Mouse (Mus musculus) large intestine, adult 2 months (tissue): ENCODE results near the gene Spata13. TPM values are rescaled to one million over a fixed set of nuclear protein-coding genes. Genes with fewer than 3 reads are reported as not detected.

Experiments
- DNase-seq: peaks from one replicate; pipeline ENCODE4 v3.0.0-alpha.2; 2012; ENCODE audit warnings: low read depth, low spot score
- WGBS: fragments of 180-500 bp; shearing (Covaris S2); methylation state at CpG from one replicate; pipeline ENCODE4 v1.1.7; 2018; 5-methylcytosine and 5-hydroxymethylcytosine counted together
- polyA plus RNA-seq: library from polyadenylated mRNA; depleted of rRNA; stranded (reverse); fragments of >200 nt; gene quantifications from 2 replicates; pipeline ENCODE4 v1.2.3, GENCODE M21; 2012

Spata13 gene
- polyA plus RNA-seq, 1 experiment: 10.6 TPM

DNA sequence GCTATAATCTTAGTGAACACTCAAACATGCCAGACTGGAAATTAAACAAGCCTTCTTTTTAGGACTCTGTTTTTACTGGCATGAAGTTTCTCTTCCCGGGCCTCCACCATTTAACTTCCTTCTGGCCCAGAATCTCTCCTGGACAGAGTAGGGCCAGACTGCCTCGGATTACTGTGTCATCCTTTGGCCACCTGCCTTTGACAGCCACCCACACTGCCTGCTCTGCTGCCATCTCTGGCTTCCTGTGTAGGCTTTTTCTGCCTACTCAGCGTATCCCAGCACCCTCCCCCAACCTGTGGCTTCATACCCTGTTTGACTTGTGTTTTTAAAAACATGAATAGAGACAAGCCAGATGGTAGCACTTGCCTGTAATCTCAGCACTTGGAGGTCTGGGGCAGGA lies 71.2 kb downstream of the Spata13 start:
- no peak for DNase-seq
- WGBS: 17% methylated on average over 3 of the region's 3 CpGs

DNA sequence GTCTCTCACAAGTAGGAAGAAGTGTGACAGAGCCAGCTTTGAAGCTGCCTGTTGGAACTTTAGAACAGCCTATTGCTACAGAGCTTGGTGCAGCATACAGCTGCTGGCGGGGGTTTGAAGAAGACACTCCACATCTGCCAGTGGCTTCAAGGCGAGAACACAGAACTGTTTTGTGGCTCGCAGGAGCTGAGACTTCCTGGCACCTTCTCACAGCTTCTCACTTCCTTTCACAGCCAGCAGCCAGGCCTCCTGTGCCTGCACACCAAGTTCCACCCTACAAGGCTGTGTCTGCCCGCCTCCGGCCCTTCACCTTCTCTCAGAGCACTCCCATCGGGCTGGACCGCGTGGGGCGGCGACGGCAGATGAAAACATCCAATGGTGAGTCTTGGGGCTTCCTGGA lies 75.4 kb downstream of the Spata13 start:
- no peak for DNase-seq
- 74% methylated on average over 11 of the region's 11 CpGs for WGBS

DNA sequence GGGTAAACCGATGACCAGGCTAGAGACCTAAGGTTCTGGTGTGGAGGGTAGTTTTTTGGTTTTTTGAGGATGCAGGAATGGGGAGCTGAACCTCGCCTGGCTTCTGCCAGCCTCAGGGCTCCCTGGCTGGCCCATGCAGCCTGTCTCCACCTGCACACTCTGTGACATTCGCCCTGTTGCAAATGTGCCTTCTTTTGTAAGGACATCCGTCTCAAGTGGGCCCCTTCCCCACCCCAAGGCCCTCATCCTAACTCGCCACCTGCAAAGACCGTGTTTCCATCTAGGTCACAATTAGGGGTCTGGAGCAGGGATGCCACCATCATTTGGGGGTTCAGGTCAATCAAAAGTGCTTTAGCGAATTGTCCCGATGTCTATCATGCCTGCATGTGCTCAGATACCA lies 75.9 kb downstream of the Spata13 start:
- 90% methylated on average over 8 of the region's 8 CpGs for WGBS
- no peak for DNase-seq

DNA sequence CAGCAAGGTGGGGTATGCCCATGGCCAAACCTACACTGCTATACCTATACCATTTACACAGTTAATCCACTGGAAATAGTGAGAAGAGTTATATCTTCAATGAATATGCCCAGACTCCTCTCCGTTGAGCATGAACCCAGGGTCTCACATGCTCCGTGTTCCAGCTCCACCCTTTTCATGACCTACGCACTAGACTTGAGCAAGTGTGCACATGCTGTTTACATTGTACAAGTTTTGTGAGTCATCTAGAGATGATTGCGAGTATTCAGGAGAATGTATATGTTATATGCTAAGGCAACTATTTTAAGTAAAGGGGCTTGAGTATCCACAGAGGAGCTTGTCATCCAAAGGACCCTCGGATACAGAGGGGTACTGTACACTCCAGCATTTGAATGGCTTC lies 77.4 kb downstream of the Spata13 start:
- DNase-seq: no peak
- 78% methylated on average over 5 of the region's 5 CpGs for WGBS

DNA sequence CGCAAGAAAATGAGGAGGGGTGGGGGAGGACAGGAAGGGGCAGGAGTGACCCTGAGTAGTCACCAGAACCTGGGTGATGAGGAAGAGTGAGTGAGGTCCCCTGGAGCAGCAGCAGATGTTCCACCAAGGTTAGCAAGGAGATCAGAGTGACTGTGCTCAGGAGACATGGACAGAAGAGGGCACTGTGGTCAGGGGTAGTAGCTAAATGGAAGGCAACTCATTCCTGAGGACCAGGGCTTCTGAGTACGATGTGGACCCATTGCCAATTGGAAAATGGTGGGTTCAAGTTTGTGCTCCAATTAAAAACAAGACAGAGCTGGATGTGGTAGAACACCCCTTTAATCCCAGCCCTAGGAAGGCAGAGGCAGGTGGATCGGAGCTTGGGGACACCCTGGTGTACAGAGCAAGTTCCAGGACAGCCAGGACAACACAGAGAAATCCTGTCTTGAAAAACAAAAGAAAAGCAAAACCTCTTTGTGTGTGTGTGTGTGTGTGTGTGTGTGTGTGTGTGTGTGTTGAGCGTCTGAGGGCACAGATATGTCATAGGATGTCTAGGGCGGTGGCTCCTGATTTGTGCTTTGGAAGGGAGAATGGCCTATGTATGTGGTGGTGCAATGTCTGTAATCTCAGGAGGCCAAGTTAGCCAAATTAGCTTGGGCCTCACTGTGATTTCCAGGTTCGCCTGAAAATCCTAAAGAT lies 77.9 kb downstream of the Spata13 start:
- WGBS: 89% methylated on average over 6 of the region's 6 CpGs
- no peak for DNase-seq

DNA sequence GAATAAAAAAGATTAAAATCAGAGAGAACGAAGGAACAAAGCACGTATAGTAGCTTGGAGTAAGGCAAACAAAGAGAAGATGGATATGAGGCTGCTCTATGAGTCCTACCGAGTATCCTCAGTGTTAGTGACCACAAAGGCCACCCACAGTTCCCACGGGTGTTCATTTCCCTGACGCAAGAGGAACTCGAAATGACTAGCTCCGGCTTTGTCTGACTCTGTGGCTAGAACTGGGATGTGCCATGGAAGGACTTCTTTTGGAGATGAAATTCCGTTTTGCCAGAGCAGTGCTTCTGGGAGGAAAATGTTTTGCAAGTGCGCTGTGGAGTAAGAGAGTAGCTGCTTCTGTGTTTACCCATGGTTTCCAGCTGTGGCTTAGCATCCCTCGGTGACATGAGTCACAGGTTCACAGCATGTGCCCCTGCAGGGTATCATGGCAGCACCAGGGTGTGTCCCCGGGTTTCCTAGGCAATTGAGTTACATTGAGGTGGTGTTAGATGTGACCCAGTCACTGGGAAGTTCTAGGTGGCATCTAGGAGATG lies 78.6 kb downstream of the Spata13 start:
- DNase-seq: no peak

DNA sequence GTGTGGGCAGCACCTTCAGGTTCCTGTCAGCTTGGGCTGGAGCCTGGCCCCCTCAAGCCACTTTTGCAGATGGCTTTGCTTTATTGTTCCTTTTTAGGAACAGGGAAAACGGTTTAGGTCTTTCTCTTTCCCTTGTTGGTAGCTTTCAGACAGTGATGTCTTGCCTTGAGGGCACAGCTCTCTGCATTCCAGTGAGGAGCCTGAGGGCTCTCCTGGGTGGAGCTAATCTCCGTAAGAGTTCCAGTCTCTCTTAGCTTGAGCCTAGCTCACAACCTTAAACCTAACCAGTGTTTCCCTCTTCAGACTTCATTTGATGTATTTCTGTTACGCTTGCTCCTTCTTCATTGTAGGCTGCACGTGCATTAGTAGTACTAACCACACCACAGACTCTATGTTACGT lies 81.9 kb downstream of the Spata13 start:
- DNase-seq: no peak
- WGBS: 89% methylated on average over 5 of the region's 5 CpGs

More for the DNA sequence above, 78.6 kb downstream of the Spata13 start:
- WGBS: 85% methylated on average over 11 of the region's 11 CpGs

DNA sequence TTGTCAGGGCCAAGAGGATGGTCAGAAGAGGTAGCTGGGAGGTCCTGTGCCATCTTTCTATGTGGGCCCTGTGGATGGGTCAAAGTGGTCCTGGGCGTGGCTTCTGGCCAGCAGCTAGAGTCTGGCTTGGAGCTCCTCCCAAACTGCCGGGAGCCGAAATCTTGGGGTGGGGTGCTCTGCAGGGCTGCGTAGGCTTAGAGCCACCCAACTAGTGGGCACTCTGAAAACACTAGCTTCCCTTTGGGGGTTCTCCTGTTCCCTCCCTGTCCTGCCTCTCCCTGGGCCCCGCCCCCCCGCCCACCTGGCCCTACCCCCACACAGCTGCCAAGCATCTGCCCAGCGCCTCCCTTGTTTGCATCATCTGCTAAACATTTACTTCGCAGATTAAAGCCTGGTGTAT lies 87.5 kb downstream of the Spata13 start:
- DNase-seq: no peak
- 21% methylated on average over 8 of the region's 8 CpGs for WGBS

DNA sequence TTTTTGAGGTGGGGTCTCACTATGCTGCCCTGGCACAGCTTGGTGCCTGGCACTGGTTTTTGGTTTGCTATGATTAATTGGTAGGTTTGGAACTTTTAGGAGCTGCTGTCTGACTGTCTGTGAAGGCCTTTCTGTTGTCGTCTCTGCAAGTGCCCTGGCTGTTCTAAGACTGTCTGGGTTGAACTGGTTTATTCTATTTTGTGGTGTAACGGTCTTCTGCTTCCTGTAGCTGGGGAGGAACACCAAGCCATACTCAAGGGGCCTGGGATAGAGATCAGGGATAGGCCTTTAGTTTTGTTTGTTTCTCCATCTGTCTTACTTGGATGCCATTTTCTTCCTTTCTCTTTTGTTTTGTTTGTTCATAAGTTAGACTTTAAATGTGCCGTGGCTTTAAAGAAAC lies 88.1 kb downstream of the Spata13 start:
- 36% methylated on average over 3 of the region's 3 CpGs for WGBS
- DNase-seq: no peak

DNA sequence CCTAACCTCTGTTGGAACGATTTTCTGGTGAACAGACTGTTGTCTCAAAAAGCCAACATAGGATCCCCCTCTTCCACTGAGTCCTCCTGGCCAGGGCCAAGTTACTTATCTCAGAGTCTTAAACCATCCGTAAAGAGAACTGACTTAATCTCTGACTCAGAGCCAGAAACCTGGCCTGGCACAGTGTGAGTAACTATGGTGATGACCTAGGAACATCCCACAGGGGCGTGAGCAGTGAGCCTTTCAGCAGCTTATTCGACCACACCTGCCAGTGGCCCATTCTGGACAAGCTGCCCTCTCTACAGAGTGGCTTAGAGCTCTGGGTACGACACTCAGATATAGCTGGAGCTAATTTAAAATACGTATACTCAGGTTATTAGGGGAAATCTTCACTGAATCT lies 92.3 kb downstream of the Spata13 start:
- WGBS: 41% methylated on average over 6 of the region's 6 CpGs
- DNase-seq: no peak

DNA sequence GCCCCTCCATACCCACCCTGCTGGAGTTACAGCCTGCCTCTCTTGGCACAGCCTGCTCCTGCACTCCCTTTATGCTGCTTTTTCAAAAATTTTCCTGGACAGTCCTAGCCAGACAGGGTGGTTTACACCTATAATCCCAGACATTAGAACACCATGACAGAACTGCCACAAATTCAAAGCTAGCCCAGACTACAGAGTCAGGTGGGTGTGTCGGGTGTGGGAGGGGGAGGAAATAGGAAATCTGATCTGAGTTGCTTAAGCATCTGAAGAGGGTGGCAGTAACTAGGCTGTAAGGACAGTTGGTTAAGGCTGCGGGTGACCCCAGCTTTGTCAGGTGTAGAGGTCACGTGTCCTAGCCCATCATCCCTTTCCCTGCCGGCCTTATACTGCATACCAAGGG lies 93.3 kb downstream of the Spata13 start:
- 59% methylated on average over 4 of the region's 4 CpGs for WGBS
- no peak for DNase-seq

DNA sequence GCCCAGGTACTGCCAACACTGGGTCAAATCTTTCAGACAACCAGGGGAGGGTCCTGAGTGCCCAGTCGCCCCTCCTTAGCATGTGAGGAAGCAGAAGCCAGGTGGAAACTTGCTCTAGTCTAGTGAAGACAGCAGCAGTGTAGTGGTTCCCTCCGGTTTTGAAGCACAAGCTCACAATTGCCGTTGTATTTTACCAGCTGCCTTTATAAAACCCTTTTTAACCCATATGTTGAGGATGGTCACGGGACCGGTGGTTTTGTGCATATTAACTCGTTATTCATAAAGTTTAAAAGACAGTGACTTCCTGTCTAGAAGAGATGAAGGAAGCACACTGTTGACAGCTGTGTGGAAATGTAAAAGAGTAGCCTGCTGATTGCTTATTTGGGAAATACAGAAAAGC lies 98.3 kb downstream of the Spata13 start:
- WGBS: 59% methylated on average over 6 of the region's 6 CpGs
- DNase-seq: no peak

DNA sequence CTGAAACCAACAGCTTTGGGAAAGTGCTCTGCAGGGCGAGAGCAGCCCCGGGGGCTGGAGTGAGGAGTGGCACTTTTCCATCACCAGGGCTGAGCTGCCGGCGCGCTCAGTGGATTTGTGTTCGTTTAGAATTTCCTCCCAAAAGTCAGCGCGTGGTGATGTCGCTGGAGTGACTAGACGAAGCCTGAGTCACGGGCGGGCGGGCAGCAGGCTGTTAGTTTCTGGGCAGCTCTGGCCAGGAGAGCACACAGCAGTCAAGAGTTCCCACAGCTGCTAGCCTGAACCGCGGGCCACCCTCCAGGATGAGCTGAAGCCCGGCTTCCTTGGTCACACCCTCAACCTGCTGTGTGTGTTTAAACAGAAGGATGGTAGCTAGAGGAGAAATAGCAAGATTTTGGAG lies 99.0 kb downstream of the Spata13 start:
- DNase-seq: no peak
- whole genome bisulfite sequencing: 48% methylated on average over 16 of the region's 16 CpGs

DNA sequence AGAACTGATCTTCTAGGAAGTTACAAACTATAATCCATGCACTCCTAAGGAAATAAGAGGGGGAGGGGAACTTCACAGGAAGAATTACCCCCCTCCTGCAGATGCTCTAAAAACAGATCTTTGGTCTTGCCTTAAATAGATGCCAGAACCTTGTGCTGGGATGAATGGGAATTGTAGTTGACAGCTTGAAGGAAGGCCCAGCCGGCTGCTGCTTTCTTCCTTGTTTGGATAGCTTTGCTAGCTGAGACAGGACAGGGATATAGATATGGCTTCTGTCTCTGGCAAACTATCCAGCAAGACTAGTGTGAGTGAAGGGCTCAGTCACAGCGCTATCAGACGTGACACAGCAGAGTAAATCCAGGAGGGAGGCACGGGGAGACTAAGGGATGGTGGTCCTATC lies 99.9 kb downstream of the Spata13 start:
- 62% methylated on average over 4 of the region's 4 CpGs for WGBS
- DNase-seq: no peak

DNA sequence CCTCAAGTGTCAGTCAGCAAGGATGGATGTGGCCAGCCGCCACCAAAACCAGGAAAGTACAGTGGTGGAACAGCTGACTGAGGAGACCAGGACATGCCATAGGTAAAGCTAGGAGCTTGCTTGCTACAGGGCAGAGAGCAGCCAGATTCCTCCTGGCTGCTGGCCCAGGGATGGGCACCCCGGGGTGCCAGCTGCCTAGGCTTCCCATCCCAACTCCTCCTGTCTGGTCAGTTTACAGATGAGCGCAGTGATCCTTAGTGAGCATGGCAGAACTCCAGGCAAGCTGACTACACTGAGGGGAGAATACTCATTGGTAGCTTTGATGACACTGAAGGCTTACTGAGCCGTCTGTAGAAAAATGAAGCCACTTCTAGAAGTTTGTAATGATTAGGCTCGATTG lies 101.4 kb downstream of the Spata13 start:
- WGBS: 56% methylated on average over 5 of the region's 5 CpGs
- DNase-seq: no peak

DNA sequence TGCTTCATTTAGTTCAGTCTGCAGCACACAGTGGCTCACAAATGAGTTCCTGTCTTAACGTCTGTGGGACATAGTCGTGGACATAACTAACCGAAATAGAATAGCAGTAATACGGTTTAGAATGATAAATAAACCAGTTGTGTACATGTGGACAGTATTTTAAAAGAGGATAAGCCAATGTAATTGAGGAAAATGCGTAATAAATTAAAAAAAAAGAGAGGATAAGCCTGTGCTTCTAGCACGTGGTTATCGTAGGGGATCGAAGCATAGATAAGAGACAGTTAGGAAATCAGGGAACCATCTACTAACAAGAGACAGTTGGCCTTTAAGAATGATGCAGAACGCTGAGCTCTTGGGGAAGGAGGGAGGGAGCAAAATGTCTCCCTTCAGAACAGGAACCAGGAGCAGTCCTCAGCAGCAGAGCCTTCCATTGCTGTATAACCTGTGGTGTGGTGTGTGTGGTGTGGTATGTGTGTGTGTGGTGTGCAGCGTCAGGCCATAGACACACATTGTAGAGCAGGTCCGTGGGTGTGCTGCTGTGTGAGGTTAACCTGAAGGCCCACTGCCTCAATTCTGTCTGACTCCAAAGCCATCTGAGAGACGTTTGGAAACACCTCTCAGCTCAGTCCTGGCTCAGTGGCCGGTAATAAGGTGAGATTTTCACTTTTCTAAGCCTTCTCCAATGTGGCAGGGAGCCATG lies 102.2 kb downstream of the Spata13 start:
- WGBS: 50% methylated on average over 13 of the region's 13 CpGs

DNA sequence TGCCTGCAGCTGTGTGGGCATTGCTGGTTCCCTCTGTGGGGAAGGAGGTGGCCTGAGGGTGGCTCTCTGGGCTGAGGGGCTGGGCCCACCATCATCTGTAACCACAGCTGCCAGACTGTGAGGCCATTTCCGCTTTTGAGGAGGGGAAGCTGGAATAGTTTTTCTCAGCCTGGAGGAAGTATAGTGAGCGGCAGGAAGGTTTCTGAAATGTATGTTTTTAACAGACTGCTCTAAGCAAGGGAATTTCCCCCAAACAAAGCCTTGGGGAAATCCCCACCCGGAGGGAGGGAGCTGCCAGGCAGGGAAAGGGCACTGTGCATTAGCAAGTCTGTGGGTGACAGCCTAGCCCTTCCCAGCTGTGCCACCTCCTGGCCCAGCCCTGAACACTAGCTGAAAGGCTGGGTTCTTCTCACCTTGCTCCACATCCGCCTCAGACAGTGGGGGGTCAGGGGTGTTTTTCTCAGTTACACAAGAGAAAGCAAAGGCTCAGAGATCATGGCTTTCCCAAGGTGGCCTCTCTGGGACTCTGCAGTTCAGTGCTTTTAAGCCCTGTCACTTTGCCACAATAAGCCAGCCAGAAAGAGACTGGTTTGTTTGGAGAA lies 102.9 kb downstream of the Spata13 start:
- DNase-seq: no peak
- 13% methylated on average over 4 of the region's 4 CpGs for WGBS

More for the DNA sequence above, 102.2 kb downstream of the Spata13 start:
- DNase-seq: no peak

DNA sequence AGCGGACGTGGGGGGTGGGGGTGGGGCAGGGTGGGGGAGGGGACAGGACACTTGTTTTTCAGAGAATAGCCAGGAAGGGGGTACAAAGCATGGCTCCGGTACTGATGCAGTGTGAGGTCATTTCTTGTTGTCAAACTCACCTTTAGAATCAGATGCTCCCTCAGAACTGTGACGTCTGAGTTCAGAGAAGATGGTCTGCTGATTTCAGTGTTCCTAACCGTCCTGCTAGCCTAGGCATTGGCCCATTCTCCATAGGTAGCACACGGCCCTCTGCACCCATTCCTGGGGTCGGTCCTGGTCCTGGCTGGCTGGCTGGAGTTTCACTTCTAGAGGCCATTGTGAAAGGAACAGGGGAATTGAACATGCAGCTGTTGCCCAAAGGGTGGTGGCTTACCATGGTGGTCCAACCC lies 103.4 kb downstream of the Spata13 start:
- no peak for DNase-seq
- WGBS: 53% methylated on average over 7 of the region's 7 CpGs

DNA sequence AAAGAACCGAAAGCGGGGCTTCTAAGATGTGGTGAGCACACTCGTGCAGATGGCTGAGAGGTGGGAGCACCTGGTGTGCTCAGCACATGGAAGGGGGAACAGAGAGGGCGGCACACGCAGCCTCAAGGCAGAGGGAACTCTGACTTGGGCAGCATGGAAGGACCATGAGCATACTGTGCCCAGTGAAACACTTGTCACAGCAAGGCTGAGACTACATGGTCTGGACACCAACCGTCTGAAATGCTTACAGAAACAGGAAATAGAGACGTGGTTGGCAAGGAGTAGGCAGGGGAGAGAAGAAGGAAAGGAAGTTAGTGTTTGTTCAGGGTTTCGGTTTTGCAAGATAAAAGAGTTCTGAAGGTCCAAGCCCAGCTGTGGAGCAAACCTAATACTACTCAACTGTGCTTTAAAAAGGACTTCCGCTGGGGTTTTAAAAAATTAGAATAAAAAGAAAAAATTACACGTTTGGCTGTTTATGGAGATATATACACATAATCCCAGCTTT lies 104.7 kb downstream of the Spata13 start:
- 35% methylated on average over 10 of the region's 10 CpGs for WGBS
- no peak for DNase-seq

DNA sequence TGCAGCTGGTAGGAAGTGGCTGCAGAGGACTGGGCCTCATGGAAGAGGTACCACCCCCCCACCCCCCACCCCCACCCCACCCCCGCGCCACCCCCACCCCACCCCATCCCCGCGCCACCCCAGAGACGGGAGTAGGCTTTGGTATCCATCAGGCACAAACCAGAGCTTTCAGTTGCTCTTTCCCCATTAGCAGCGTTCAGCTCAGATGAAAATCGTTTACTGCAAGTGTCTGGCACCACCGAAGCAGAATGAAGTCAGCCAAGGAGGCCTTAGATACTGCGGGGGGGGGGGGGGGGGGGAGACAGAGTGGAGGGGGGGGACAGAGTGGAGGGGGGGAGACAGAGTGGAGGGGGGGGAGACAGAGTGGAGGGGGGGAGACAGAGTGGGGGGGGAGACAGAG lies 105.4 kb downstream of the Spata13 start:
- 52% methylated on average over 8 of the region's 9 CpGs for WGBS
- DNase-seq: no peak

DNA sequence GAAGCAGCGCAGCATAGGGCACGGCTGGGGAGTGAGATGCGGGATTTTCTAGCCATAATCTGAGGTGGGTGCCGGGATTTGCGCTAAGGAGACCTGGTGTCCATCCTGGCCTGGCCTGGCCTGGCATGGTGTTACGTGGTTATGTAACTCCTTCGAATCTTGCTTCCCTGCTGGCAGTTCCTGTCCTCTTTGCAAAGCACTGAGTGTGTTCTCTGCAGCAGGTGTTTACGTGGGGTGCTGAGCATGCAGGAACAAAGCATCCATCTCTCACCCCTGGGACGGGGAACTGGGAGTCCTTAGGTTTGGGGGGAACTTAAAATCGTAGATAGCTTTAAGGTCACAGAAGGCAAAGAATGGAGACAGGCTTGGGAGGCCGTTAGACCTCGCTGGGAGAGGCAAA lies 105.8 kb downstream of the Spata13 start:
- WGBS: 68% methylated on average over 12 of the region's 12 CpGs
- DNase-seq: no peak
